Mouse (Mus musculus): ENCODE data around the gene Vwa1.
"Not testable (repeated sequence)": the region's sequence is repeated elsewhere in the genome, so short reads cannot be mapped to it uniquely, and the experiment has no call there.

Vwa1 gene

GRCm38 (mm10) chr4:155774280-155774754 lies at the start of gene Vwa1:
Gene Vwa1 (minus strand): TSS chr4:155774698.
- DNase-seq (ENCODE audit: low read depth), result peak; percentile 70

GRCm38 (mm10) chr4:155823443-155823842 lies 48.9 kb upstream of the Vwa1 start:
- DNase-seq (ENCODE audit: low read depth), result no peak

GRCm38 (mm10) chr4:155821025-155821424 lies 46.5 kb upstream of the Vwa1 start:
- DNase-seq (ENCODE audit: low read depth), result no peak

GRCm38 (mm10) chr4:155817533-155817932 lies 43.0 kb upstream of the Vwa1 start:
- no peak for DNase-seq (ENCODE audit: low read depth)

GRCm38 (mm10) chr4:155812665-155813181 lies 38.2 kb upstream of the Vwa1 start:
- no peak for DNase-seq (ENCODE audit: low read depth)

- DNase-seq (ENCODE audit: low read depth), result peak; percentile 94
These were observed 37.6 kb upstream of the Vwa1 start, which contains the start of gene Ccnl2 for GRCm38 (mm10) chr4:155811929-155812664. Gene Ccnl2 (plus strand): TSS chr4:155812489.

- no peak for DNase-seq (ENCODE audit: low read depth)
These were observed 33.3 kb upstream of the Vwa1 start for GRCm38 (mm10) chr4:155807841-155808240.

GRCm38 (mm10) chr4:155803340-155804041 lies 29.0 kb upstream of the Vwa1 start:
- peak; percentile 93 for DNase-seq (ENCODE audit: low read depth)

GRCm38 (mm10) chr4:155802741-155803339 lies 28.3 kb upstream of the Vwa1 start, which contains the start of gene Mrpl20:
Gene Mrpl20 (plus strand): TSS chr4:155802878.
- peak; percentile 38 for DNase-seq (ENCODE audit: low read depth)

GRCm38 (mm10) chr4:155802075-155802474 lies 27.6 kb upstream of the Vwa1 start:
- DNase-seq (ENCODE audit: low read depth), result no peak

- DNase-seq (ENCODE audit: low read depth), result no peak
These were observed 19.2 kb upstream of the Vwa1 start for GRCm38 (mm10) chr4:155793730-155794129.

- no peak for DNase-seq (ENCODE audit: low read depth)
These were observed 16.9 kb upstream of the Vwa1 start for GRCm38 (mm10) chr4:155791240-155791933.

GRCm38 (mm10) chr4:155790650-155791161 lies 16.2 kb upstream of the Vwa1 start:
- DNase-seq (ENCODE audit: low read depth), result no peak

- no peak for DNase-seq (ENCODE audit: low read depth)
These were observed 15.6 kb upstream of the Vwa1 start, which contains the start of gene Ankrd65 for GRCm38 (mm10) chr4:155790021-155790489. Gene Ankrd65 (plus strand): TSS chr4:155790439.

- not testable (repeated sequence) for DNase-seq (ENCODE audit: low read depth)
These were observed 14.3 kb upstream of the Vwa1 start for GRCm38 (mm10) chr4:155788833-155789232.

- DNase-seq (ENCODE audit: low read depth), result no peak
These were observed 13.8 kb upstream of the Vwa1 start for GRCm38 (mm10) chr4:155788300-155788699.

- DNase-seq (ENCODE audit: low read depth), result no peak
These were observed 11.3 kb upstream of the Vwa1 start, which contains the start of gene Tmem88b for GRCm38 (mm10) chr4:155785819-155786218. Gene Tmem88b (minus strand): TSS chr4:155785874.

- DNase-seq (ENCODE audit: low read depth), result no peak
These were observed 10.7 kb upstream of the Vwa1 start for GRCm38 (mm10) chr4:155785246-155785645.

- peak; percentile 62 for DNase-seq (ENCODE audit: low read depth)
These were observed 9.7 kb upstream of the Vwa1 start for GRCm38 (mm10) chr4:155784081-155784701.

GRCm38 (mm10) chr4:155783486-155784080 lies 9.1 kb upstream of the Vwa1 start:
- no peak for DNase-seq (ENCODE audit: low read depth)
